Mouse (Mus musculus): ENCODE data around the gene Antxr1. TPM values are rescaled to one million over a fixed set of nuclear protein-coding genes. Genes with fewer than 3 reads are reported as not detected.

Gene Antxr1
- polyA plus RNA-seq, 1 experiment from 2014 or later = 0.54 TPM

- Histone ChIP-seq H3K4me3 (ENCODE audit: low read depth, low read length) (no peak overlapping the region), H3K9me3 (replicated peaks; ENCODE audit: control insufficient read depth, low read length) (no peaks in the 10 kb centered on the region), H3K27me3 (ENCODE audit: control insufficient read depth, insufficient read depth, low read depth, low read length) (no peaks in the 10 kb centered on the region), H3K4me2 (ENCODE audit: low read depth, low read length) (no peak overlapping the region), H3K4me1 (ENCODE audit: control insufficient read depth, low read depth, low read length) (peaks cover 8% of the 10 kb centered on the region), H3K9ac (ENCODE audit: low read depth, low read length) (no peak overlapping the region), H3K27ac (ENCODE audit: low read length) (no peak overlapping the region), H3K36me3 (ENCODE audit: control insufficient read depth, insufficient read depth) (no peaks in the 10 kb centered on the region)
- ATAC-seq (ENCODE audit: low read depth) = no peak
- 77% methylated on average over 3 of the region's 3 CpGs for WGBS (ENCODE audit: insufficient replicate concordance)
These were observed 202.1 kb downstream of the Antxr1 start for GRCm38 (mm10) chr6:87133520-87133919.

GRCm38 (mm10) chr6:87131078-87131477, 204.5 kb downstream of the Antxr1 start:
- Histone ChIP-seq H3K4me3 (ENCODE audit: low read depth, low read length) (no peak overlapping the region), H3K9ac (ENCODE audit: low read depth, low read length) (no peak overlapping the region), H3K4me1 (ENCODE audit: control insufficient read depth, low read depth, low read length) (no peaks in the 10 kb centered on the region; the same call in 1 of the 2 replicates), H3K9me3 (replicated peaks; ENCODE audit: control insufficient read depth, low read length) (no peaks in the 10 kb centered on the region), H3K27ac (ENCODE audit: low read length) (no peak overlapping the region), H3K4me2 (ENCODE audit: low read depth, low read length) (no peak overlapping the region), H3K27me3 (ENCODE audit: control insufficient read depth, insufficient read depth, low read depth, low read length) (no peaks in the 10 kb centered on the region), H3K36me3 (ENCODE audit: control insufficient read depth, insufficient read depth) (no peaks in the 10 kb centered on the region)
- WGBS (ENCODE audit: insufficient replicate concordance) = 33% methylated on average over 1 of the region's 1 CpGs
- ATAC-seq (ENCODE audit: low read depth) = no peak

- no peak overlapping the region for H3K9ac ChIP-seq (ENCODE audit: low read depth, low read length)
- no peak for ATAC-seq (ENCODE audit: low read depth)
- H3K9me3 ChIP-seq (replicated peaks; ENCODE audit: control insufficient read depth, low read length) = no peaks in the 10 kb centered on the region
- no peak overlapping the region for H3K27ac ChIP-seq (ENCODE audit: low read length)
- WGBS (ENCODE audit: insufficient replicate concordance) = 67% methylated on average over 7 of the region's 7 CpGs
- no peaks in the 10 kb centered on the region for H3K36me3 ChIP-seq (ENCODE audit: control insufficient read depth, insufficient read depth)
- H3K4me1 ChIP-seq (ENCODE audit: control insufficient read depth, low read depth, low read length) = no peaks in the 10 kb centered on the region; the same call in 1 of the 2 replicates
- no peak overlapping the region for H3K4me2 ChIP-seq (ENCODE audit: low read depth, low read length)
- no peak overlapping the region for H3K4me3 ChIP-seq (ENCODE audit: low read depth, low read length)
- H3K27me3 ChIP-seq (ENCODE audit: control insufficient read depth, insufficient read depth, low read depth, low read length) = no peaks in the 10 kb centered on the region
These were observed 205.0 kb downstream of the Antxr1 start for GRCm38 (mm10) chr6:87130628-87131027.

- H3K4me3 ChIP-seq (ENCODE audit: low read depth, low read length) = no peak overlapping the region
- no peak overlapping the region for H3K4me2 ChIP-seq (ENCODE audit: low read depth, low read length)
- 67% methylated on average over 8 of the region's 8 CpGs for WGBS (ENCODE audit: insufficient replicate concordance)
- H3K4me1 ChIP-seq (ENCODE audit: control insufficient read depth, low read depth, low read length) = no peaks in the 10 kb centered on the region; the same call in 1 of the 2 replicates
- H3K36me3 ChIP-seq (ENCODE audit: control insufficient read depth, insufficient read depth) = no peaks in the 10 kb centered on the region
- H3K27me3 ChIP-seq (ENCODE audit: control insufficient read depth, insufficient read depth, low read depth, low read length) = no peaks in the 10 kb centered on the region
- no peak for ATAC-seq (ENCODE audit: low read depth)
- no peaks in the 10 kb centered on the region for H3K9me3 ChIP-seq (replicated peaks; ENCODE audit: control insufficient read depth, low read length)
- no peak overlapping the region for H3K27ac ChIP-seq (ENCODE audit: low read length)
- H3K9ac ChIP-seq (ENCODE audit: low read depth, low read length) = no peak overlapping the region
These were observed 205.8 kb downstream of the Antxr1 start for GRCm38 (mm10) chr6:87129861-87130260.

- Histone ChIP-seq H3K9me3 (replicated peaks; ENCODE audit: control insufficient read depth, low read length) (no peaks in the 10 kb centered on the region), H3K4me2 (ENCODE audit: low read depth, low read length) (no peak overlapping the region), H3K4me3 (ENCODE audit: low read depth, low read length) (no peak overlapping the region), H3K36me3 (ENCODE audit: control insufficient read depth, insufficient read depth) (no peaks in the 10 kb centered on the region), H3K27ac (ENCODE audit: low read length) (no peak overlapping the region), H3K9ac (ENCODE audit: low read depth, low read length) (no peak overlapping the region), H3K27me3 (ENCODE audit: control insufficient read depth, insufficient read depth, low read depth, low read length) (no peaks in the 10 kb centered on the region), H3K4me1 (ENCODE audit: control insufficient read depth, low read depth, low read length) (no peaks in the 10 kb centered on the region; the same call in 1 of the 2 replicates)
- WGBS (ENCODE audit: insufficient replicate concordance) = 48% methylated on average over 8 of the region's 8 CpGs
- ATAC-seq (ENCODE audit: low read depth) = 0 out of 2 replicates have a peak, but pooled peaks have one; percentile 21
These were observed 208.4 kb downstream of the Antxr1 start for GRCm38 (mm10) chr6:87127049-87127753.

GRCm38 (mm10) chr6:87123973-87124372, 211.6 kb downstream of the Antxr1 start:
- no peak for ATAC-seq (ENCODE audit: low read depth)
- Histone ChIP-seq H3K36me3 (ENCODE audit: control insufficient read depth, insufficient read depth) (no peaks in the 10 kb centered on the region), H3K4me3 (ENCODE audit: low read depth, low read length) (no peak overlapping the region), H3K9me3 (replicated peaks; ENCODE audit: control insufficient read depth, low read length) (no peaks in the 10 kb centered on the region), H3K9ac (ENCODE audit: low read depth, low read length) (no peak overlapping the region), H3K27me3 (ENCODE audit: control insufficient read depth, insufficient read depth, low read depth, low read length) (no peaks in the 10 kb centered on the region), H3K27ac (ENCODE audit: low read length) (no peak overlapping the region), H3K4me1 (ENCODE audit: control insufficient read depth, low read depth, low read length) (peaks cover 4% of the 10 kb centered on the region), H3K4me2 (ENCODE audit: low read depth, low read length) (no peak overlapping the region)
- 62% methylated on average over 4 of the region's 4 CpGs for WGBS (ENCODE audit: insufficient replicate concordance)

- H3K27ac ChIP-seq (ENCODE audit: low read length) = no peak overlapping the region
- ATAC-seq (ENCODE audit: low read depth) = no peak
- no peak overlapping the region for H3K9ac ChIP-seq (ENCODE audit: low read depth, low read length)
- WGBS (ENCODE audit: insufficient replicate concordance) = 59% methylated on average over 6 of the region's 6 CpGs
- no peaks in the 10 kb centered on the region for H3K9me3 ChIP-seq (replicated peaks; ENCODE audit: control insufficient read depth, low read length)
- H3K4me2 ChIP-seq (ENCODE audit: low read depth, low read length) = no peak overlapping the region
- no peak overlapping the region for H3K4me3 ChIP-seq (ENCODE audit: low read depth, low read length)
- no peaks in the 10 kb centered on the region for H3K27me3 ChIP-seq (ENCODE audit: control insufficient read depth, insufficient read depth, low read depth, low read length)
- H3K4me1 ChIP-seq (ENCODE audit: control insufficient read depth, low read depth, low read length) = peaks cover 4% of the 10 kb centered on the region
- no peaks in the 10 kb centered on the region for H3K36me3 ChIP-seq (ENCODE audit: control insufficient read depth, insufficient read depth)
These were observed 212.2 kb downstream of the Antxr1 start for GRCm38 (mm10) chr6:87123406-87123805.

- Histone ChIP-seq H3K4me2 (ENCODE audit: low read depth, low read length) (no peak overlapping the region), H3K36me3 (ENCODE audit: control insufficient read depth, insufficient read depth) (no peaks in the 10 kb centered on the region), H3K4me3 (ENCODE audit: low read depth, low read length) (no peak overlapping the region), H3K9ac (ENCODE audit: low read depth, low read length) (no peak overlapping the region), H3K27ac (ENCODE audit: low read length) (no peak overlapping the region), H3K9me3 (replicated peaks; ENCODE audit: control insufficient read depth, low read length) (no peaks in the 10 kb centered on the region), H3K27me3 (ENCODE audit: control insufficient read depth, insufficient read depth, low read depth, low read length) (no peaks in the 10 kb centered on the region), H3K4me1 (ENCODE audit: control insufficient read depth, low read depth, low read length) (peaks cover 4% of the 10 kb centered on the region)
- WGBS (ENCODE audit: insufficient replicate concordance) = 61% methylated on average over 7 of the region's 7 CpGs
- ATAC-seq (ENCODE audit: low read depth) = no peak
These were observed 213.7 kb downstream of the Antxr1 start for GRCm38 (mm10) chr6:87121961-87122360.

GRCm38 (mm10) chr6:87120661-87121060, 215.0 kb downstream of the Antxr1 start:
- 62% methylated on average over 6 of the region's 6 CpGs for WGBS (ENCODE audit: insufficient replicate concordance)
- ATAC-seq (ENCODE audit: low read depth) = no peak
- Histone ChIP-seq H3K9ac (ENCODE audit: low read depth, low read length) (no peak overlapping the region), H3K27me3 (ENCODE audit: control insufficient read depth, insufficient read depth, low read depth, low read length) (no peaks in the 10 kb centered on the region), H3K4me1 (ENCODE audit: control insufficient read depth, low read depth, low read length) (peaks cover 4% of the 10 kb centered on the region), H3K27ac (ENCODE audit: low read length) (no peak overlapping the region), H3K4me2 (ENCODE audit: low read depth, low read length) (no peak overlapping the region), H3K36me3 (ENCODE audit: control insufficient read depth, insufficient read depth) (no peaks in the 10 kb centered on the region), H3K9me3 (replicated peaks; ENCODE audit: control insufficient read depth, low read length) (no peaks in the 10 kb centered on the region), H3K4me3 (ENCODE audit: low read depth, low read length) (no peak overlapping the region)
